Mouse (Mus musculus) cerebellum, adult 2 months (tissue): Measurements from ENCODE around the gene Moxd1. TPM values are rescaled to one million over a fixed set of nuclear protein-coding genes. Genes with fewer than 3 reads are reported as not detected.

Source experiments
- DNase-seq, 2 experiments: peaks; one replicate each; pipeline ENCODE4 v3.0.0; 2021
- H3K27ac ChIP-seq: fragments of 200-500 bp; 2 replicates; pipeline ENCODE4 v1.5.1; 2012; ENCODE audit warnings: low read length, control low read depth, inconsistent platforms; ENCODE audit not compliant: insufficient read depth
- H3K27me3 ChIP-seq: fragments of 200-500 bp; 2 replicates; pipeline ENCODE4 v1.6.1; 2012; ENCODE audit warnings: inconsistent platforms, mild to moderate bottlenecking, low read length, moderate library complexity; ENCODE audit not compliant: control insufficient read depth, insufficient read depth
- H3K4me1 ChIP-seq: fragments of 200-500 bp; 2 replicates; pipeline ENCODE4 v1.6.1; 2011; ENCODE audit warnings: low read length; ENCODE audit not compliant: control insufficient read depth, insufficient read depth
- H3K4me3 ChIP-seq: fragments of 200-500 bp; replicated peaks from 2 replicates; pipeline ENCODE3; 2011; ENCODE audit warnings: mild to moderate bottlenecking, low read depth, low read length, control low read depth; ENCODE audit not compliant: insufficient read depth
- CTCF ChIP-seq: fragments of 200-500 bp; IDR thresholded peaks from 2 replicates; pipeline ENCODE4 v1.5.1; 2011; ENCODE audit warnings: low read depth, mild to moderate bottlenecking, control low read depth, low read length, moderate library complexity, borderline replicate concordance; ENCODE audit not compliant: insufficient read depth
- POLR2A ChIP-seq: fragments of 200-500 bp; IDR thresholded peaks from 2 replicates; pipeline ENCODE4 v1.6.1; 2011; ENCODE audit warnings: low read length, control low read depth, borderline replicate concordance; ENCODE audit not compliant: insufficient read depth
- WGBS: fragments of 180-500 bp; shearing (Covaris S2); methylation state at CpG from one replicate; pipeline ENCODE4 v1.1.7; 2018; 5-methylcytosine and 5-hydroxymethylcytosine counted together
- polyA plus RNA-seq: library from polyadenylated mRNA; depleted of rRNA; stranded (reverse); fragments of >200 nt; gene quantifications from 2 replicates; pipeline ENCODE4 v1.2.3, GENCODE M21; 2012

Moxd1 gene
- polyA plus RNA-seq, 1 experiment: 1.7 TPM

DNA sequence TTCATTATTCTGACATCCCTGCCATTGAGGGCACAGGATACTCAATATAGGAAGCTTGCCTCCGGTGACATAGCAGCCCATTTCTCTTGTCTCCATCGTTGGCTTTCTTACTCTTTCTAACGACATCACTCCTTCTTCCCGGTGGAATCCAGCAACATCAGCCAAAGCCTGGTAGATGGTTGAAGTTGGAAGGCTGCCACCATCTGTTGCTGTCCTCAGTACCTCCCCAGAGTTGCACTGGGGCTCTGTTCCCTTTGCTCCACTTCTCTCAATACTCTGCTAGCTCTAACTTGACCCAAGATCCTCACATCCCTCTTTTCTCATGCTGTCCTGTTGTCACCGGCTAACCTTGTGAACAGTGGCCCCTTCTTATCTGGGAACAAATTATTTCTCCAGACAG lies 2.4 kb upstream of the Moxd1 start:
- Histone ChIP-seq H3K4me3 (no peak overlapping the region), H3K27me3 (no peaks in the 10 kb centered on the region; the same call in 1 of the 2 replicates), H3K4me1 (no peaks in the 10 kb centered on the region), H3K27ac (no peak overlapping the region)
- DNase-seq: no peak
- TF ChIP-seq POLR2A (no peak), CTCF (no peak)
- 39% methylated on average over 5 of the region's 5 CpGs for WGBS

- no peak for TF ChIP-seq POLR2A
- TF ChIP-seq CTCF: no peak
- 10% methylated on average over 6 of the region's 6 CpGs for WGBS
- DNase-seq: no peak
- no peaks in the 10 kb centered on the region for H3K4me1 ChIP-seq
- no peak overlapping the region for H3K4me3 ChIP-seq
- H3K27ac ChIP-seq: no peak overlapping the region
- H3K27me3 ChIP-seq: no peaks in the 10 kb centered on the region; the same call in 1 of the 2 replicates
These were observed 406 bp upstream of the Moxd1 start for GRCm38 (mm10) chr10:24222911-24223310.

- WGBS: 55% methylated on average over 8 of the region's 8 CpGs
- H3K27me3 ChIP-seq: no peaks in the 10 kb centered on the region; the same call in 1 of the 2 replicates
- TF ChIP-seq CTCF: no peak
- TF ChIP-seq POLR2A: no peak
- H3K27ac ChIP-seq: no peak overlapping the region
- H3K4me1 ChIP-seq: no peaks in the 10 kb centered on the region
- no peak overlapping the region for H3K4me3 ChIP-seq
- no peak for DNase-seq
These were observed 1.3 kb downstream of the Moxd1 start for GRCm38 (mm10) chr10:24224591-24224990.

DNA sequence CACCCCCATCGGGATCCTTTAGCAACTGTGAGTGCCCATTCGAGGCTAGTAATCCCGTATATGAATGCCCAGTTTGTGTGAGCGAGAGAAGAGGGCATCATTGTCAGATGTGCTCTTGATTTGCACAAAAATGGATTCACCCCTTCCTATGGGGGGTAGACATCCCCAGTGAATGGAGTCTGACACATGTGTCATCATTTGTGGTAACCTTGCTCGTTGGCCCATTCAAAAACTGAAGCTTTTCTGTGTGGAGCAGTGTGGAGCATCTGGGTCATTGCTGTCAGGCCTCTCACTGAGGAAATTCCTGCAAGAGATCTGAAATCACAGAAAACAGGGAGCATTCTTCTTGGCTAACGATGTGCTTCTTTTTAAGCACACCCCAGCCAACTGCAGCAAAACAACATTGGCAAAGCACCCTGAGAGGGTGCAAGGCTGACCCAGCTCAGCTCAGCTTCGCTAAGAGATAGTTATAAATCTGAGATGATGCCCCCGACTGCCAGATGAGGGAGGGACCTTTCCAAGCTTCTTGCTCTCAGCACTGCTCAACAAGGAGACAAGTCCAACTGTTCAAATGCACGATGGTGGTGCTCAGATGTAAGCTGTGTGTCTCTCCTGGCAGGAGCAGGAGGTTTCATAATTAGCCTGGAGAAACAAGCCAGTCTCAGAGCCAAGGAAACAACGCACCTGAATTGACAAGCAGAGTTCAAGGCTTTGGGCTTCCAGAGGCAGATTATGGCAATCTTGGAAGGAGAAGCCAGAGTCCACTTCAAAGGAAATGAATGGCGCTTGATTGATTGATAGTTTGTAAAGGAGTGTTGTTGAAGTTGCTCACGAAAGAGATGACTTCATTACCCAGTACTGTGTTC lies 5.2 kb downstream of the Moxd1 start:
- no peak overlapping the region for H3K27ac ChIP-seq

GRCm38 (mm10) chr10:24232281-24232680 lies 9.0 kb downstream of the Moxd1 start:
- no peaks in the 10 kb centered on the region for H3K4me1 ChIP-seq
- WGBS: 41% methylated on average over 4 of the region's 4 CpGs
- H3K4me3 ChIP-seq: no peak overlapping the region
- TF ChIP-seq POLR2A: no peak
- TF ChIP-seq CTCF: no peak
- no peak for DNase-seq
- no peak overlapping the region for H3K27ac ChIP-seq
- no peaks in the 10 kb centered on the region for H3K27me3 ChIP-seq

More for the DNA sequence above, 5.2 kb downstream of the Moxd1 start:
- DNase-seq: no peak
- Histone ChIP-seq H3K27me3 (no peaks in the 10 kb centered on the region; the same call in 1 of the 2 replicates), H3K4me3 (no peak overlapping the region), H3K4me1 (no peaks in the 10 kb centered on the region)
- WGBS: 38% methylated on average over 12 of the region's 12 CpGs
- TF ChIP-seq CTCF (no peak), POLR2A (no peak)

DNA sequence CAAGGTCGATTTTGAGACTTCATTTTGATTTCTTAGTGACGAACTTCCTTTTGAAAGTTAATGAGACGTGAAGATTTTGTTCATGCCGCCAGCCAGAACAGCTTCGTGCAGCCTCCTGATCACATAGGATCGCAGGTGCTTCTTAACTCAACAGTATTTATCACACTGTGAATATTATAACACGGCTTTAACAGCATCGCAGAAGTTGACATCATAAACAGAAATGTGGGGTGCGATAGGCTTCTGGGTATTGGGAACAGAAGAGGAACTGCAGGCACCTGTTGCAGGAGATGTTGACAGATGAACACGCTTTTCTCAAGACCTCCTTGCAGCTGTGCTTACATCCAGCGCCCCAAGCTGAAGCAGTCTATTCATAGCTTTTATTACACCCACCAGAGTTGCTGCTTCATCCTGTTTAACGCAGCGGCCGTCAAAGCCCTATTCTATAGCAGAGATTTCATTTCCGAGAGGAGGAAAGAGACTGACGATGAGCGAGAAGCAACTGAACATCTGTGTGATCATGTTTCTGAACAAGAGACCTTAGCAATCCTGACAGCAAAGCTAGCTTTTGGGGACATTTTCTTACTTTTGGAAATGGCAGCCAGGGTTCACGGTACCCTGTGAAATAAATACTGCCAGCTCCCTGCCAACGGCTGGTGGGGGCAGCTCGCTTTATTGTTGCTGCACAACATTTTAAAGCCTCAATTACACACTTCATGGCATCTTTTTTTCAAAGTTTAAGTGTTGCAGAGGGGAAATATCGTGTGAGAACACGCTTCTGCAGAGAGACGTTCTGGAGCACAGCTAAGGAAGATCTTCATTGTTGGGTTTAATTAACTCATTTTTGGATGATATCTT lies 12.3 kb downstream of the Moxd1 start:
- H3K4me3 ChIP-seq: no peak overlapping the region
- H3K27me3 ChIP-seq: no peaks in the 10 kb centered on the region
- no peaks in the 10 kb centered on the region for H3K4me1 ChIP-seq
- TF ChIP-seq CTCF: no peak
- no peak for TF ChIP-seq POLR2A
- H3K27ac ChIP-seq: no peak overlapping the region
- WGBS: 51% methylated on average over 23 of the region's 23 CpGs
- DNase-seq: no peak

DNA sequence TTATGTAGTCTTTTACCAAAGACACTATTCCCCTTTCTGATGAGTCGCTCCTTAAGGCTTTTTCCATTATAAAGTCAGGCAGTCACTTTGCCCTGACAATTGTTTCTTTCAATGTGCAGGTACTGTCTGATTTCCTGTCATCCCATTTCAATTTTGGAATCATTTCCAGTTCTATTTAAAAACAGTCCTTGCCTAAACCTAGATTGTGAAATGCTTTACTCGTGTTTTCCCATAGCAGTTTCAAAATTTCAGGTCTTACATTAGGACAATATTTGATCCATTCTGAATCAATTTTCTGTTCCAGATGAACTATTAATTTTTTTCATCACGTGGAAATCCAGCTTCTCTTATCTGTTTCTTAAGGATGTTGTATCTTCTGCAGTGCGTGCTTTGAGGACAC lies 23.5 kb downstream of the Moxd1 start:
- 87% methylated on average over 4 of the region's 4 CpGs for WGBS
- TF ChIP-seq POLR2A: no peak
- no peak for TF ChIP-seq CTCF
- DNase-seq: no peak
- Histone ChIP-seq H3K4me3 (no peak overlapping the region), H3K4me1 (no peaks in the 10 kb centered on the region), H3K27me3 (no peaks in the 10 kb centered on the region), H3K27ac (no peak overlapping the region)
